Mouse (Mus musculus) 416B (cell line): ENCODE measurements around the gene Ddx46.

Experiments
- DNase-seq: peaks from one replicate; pipeline ENCODE4 v3.0.0; 2011; ENCODE audit warnings: low read depth

The Ddx46 gene

GRCm38 (mm10) chr13:55721516-55721915 is 86.7 kb downstream of the Ddx46 start:
- DNase-seq, result no peak

DNA sequence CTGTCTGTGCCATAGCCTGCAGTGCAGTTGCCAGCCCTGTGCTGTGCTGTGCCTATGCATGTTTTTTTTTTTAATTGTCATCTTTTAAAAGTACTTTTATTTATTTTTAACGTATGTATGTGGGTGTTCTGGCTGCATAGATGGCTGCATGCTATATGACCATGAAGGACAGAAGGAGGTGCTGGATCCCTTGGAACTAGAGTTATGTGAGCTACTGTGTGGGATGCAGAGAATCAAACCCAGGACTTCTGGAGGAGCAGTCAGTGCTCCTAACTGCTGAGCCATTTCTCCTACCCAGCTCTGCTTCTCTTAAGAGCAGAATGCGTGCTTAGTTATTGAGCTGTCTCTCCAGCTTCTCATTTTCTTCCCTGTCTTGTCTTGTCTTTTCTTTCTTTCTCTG is 87.2 kb downstream of the Ddx46 start:
- no peak for DNase-seq

DNA sequence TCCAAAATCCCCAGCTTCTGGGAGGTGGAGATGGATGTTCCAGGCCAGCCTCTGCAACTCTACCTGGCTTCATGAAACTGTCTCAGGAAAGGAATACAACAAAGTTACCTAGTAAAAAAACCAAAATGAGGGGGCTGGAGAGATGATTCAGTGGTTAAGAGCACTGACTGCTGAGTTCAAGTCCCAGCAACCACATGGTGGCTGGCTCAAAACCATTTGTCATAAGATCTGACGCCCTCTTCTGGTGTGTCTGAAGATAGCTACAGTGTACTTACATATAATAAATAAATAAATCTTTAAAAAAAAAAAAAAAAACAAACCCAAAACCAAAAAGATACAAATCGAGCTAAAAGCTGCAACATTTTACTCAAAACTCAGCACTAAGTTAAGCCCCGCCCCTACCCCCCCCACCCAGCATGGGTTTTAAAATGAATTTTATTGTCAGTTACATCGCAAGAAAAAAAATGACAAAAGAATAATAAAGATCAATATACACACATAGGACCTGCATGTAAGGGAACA is 91.8 kb downstream of the Ddx46 start:
- peak; percentile 68 for DNase-seq

DNA sequence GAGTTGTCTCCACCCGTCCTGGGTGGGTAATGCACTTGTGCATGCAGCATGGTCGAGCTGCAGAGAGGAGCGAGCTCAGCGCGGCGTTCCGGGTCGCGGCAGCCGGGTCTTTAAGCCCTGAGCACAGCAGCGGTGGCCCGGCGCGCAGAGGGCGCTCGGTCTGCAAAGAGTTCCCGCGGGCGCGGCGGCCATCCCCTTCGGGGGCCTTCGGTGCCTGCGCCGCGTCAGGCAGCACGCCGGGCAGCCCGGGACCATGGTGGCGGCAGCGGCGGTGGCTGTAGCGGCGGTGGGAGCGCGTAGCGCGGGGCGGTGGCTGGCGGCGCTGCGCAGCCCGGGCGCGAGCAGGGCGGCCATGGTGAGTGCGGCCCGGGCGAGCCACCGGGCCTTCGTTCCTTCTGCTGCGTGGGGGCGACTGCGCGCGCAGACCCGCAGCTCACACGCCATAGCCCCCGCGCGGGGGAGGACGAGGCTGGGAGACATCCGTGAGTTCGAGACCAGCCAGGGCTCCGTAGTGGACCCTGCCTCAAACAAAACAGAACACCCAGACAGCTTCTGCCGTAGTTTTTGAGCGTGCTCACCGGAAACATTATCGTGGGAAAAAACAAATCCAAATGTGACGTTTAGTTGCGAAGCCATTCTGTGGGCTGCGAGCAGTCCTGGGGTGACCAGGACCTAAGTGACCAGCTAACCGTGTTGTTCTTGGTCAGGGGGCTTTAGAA is 92.5 kb downstream of the Ddx46 start, which contains the start of gene Pcbd2:
Gene Pcbd2, plus strand, starts transcription at position 249 of the 719 bp plus-strand sequence.
- peak; percentile 81 for DNase-seq

- peak; percentile 92 for DNase-seq
Measured at GRCm38 (mm10) chr13:55727839-55728238, 93.0 kb downstream of the Ddx46 start.

- DNase-seq, result no peak
Measured at GRCm38 (mm10) chr13:55730716-55731115, 95.9 kb downstream of the Ddx46 start.
